Mouse (Mus musculus) cerebellum, adult 9-11 months (tissue): ENCODE results near the gene Olfr1368.
"Not testable (repeated sequence)": the region's sequence is repeated elsewhere in the genome, so short reads cannot be mapped to it uniquely, and the experiment has no call there.

Source experiments
- DNase-seq: peaks from one replicate; pipeline ENCODE4 v3.0.0; 2022

Olfr1368 gene

DNA sequence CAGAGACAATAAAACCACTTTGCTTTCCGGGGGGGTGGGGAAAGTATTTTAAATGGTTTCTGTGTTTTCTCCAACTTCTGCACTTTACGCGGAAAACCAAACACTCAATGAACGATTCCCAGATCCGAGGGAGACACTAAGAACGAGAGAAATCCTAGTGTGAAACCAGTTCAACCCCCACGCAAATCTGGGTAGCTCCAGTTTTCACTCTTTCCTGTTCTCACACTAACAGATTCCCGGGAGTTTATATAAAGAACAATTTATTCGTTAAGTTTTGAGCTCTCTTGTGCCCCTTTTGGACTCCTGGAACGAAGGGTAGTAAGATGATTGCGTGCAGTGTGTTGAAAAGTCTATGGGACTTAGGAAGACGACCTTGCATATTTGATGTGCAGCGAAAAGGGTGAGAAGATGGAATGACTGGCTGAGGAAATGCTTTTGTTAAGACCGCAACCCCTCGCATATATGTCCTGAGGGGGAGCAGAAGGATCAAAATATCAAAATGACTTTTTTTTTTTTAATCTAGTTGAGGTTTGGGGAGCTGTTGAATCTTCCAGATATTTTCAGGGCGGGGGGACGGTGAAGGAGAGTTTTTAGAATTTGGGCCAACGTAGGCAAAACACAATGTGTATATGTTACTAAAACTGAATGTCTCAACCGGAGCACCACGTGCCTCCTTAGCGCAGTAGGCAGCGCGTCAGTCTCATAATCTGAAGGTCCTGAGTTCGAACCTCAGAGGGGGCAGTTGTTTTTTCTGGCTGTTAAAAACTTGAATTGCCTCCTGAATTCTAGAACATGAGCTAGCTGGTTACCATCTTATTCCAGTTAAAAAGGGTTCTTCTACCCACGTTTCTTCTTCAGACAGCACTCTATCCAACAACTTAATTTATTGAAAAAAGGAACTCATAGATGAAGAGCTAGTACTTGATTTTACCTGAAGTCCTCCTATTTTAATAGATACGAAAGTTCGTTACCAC is 21.6 kb upstream of the Olfr1368 start:
- peak; percentile 83 for DNase-seq

DNA sequence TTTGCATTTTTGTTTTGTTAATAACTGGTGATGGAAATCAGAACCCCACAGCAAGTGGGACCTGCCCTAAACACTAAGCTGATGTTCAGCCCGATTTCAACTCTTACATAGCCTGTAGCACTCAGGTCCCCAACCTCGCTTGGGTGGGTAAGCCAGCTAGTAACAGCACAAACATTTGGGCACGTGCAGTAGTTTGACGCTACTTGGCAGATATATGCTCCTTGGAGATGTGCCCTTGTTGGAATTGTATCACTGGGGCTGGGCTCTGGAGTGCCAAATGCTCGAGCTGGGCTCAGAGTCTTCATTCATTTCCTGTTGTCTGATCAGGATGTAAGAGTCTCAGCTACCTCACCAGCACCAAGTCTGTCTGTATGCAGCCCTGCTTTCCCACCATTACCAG is 16.9 kb upstream of the Olfr1368 start:
- no peak for DNase-seq

DNA sequence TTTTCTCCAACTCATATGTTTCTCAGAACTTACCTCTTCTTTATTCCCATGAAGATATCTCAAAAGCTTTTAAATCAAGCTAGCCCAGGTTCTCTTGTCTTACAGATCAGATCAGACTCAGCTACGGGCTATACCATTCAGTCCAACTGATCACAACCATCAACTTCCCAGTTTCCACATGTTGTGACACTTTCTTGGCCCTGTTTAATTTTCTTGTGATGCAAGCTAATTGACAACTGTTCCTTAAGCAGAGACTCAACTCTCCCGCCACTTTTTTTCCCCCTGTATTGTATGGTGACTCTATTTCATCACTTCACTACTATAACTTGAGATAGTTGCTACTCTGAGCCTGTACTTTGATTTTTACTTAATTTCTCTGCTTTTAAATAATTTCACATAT is 15.9 kb upstream of the Olfr1368 start:
- DNase-seq = no peak

DNA sequence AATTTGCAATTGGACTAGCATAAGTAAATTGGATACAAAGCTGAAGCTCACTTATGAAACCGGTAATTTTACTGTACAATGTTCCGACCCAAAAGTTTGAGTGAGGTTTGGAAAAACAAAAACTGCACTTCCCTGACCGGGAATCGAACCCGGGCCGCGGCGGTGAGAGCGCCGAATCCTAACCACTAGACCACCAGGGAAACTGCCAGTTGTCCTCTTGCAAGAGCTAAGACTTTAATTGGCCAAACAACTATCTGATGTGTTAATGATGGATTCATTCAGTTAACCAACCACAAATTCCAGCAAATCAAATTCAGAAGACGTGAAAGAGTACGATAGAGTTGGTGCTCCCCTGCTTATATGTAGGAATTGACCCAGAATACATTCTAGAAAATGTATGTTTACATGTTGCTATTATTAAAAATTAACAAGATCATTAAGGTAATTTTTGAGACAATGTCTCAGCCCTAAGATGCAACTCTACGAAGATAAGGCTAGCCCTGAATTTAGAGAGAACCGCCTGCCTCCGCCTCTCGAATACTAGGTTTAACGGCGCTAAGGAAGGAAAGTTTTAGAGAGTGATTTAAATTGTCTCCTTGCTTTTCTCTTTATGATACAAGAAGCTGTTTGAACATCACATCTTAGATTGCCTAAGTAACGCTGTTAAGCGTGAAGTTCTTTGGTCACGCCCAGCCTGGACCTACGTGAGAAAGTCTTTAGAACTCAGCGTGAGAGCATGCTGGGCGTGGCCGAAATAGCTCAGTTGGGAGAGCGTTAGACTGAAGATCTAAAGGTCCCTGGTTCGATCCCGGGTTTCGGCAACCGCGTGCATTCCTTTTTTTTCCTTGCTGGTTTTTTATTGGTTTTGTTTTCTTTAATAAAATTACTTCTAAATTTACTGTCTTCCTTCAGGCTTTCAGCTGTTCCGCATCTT is 15.3 kb upstream of the Olfr1368 start:
- DNase-seq = peak; percentile 86

DNA sequence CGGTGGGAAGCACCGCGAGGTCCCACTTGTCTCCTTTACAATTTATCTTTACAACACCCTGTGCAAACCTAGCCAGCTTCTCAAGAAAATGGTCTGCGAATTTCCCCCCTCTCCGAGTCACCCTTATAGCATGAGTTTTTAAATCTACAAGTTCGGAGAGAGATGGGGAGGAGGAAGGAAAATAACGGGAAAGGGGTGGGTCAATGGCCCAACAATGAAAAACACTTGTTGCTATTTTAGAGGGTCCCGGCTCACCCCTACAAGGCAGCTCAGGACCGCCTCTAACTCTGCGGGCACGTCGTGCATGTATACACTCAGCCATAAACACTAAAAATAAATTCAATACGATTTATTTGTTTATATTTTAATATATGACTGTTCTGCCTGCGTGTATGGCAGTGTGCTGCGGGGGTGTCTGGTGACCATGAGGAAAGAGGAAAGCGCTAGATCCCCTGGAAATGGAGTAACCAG is 14.4 kb upstream of the Olfr1368 start:
- DNase-seq = peak; percentile 46

DNA sequence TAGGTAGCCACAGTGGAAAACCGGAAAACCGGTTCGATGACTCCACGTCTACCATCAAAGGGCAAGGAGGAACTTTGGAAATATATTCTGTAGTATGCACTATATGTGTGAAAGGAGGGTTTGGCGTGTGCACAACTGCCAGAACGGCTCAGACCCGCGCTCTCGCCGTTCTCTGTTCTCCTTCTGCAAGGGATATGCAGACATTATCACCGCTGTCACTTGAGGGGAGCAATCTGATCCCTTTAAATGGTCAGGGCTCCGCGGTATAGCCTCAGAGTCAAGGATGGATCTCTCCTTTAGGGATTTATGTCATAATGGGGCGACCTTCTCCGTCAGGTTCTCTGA is 13.8 kb upstream of the Olfr1368 start:
- peak; percentile 23 for DNase-seq

DNA sequence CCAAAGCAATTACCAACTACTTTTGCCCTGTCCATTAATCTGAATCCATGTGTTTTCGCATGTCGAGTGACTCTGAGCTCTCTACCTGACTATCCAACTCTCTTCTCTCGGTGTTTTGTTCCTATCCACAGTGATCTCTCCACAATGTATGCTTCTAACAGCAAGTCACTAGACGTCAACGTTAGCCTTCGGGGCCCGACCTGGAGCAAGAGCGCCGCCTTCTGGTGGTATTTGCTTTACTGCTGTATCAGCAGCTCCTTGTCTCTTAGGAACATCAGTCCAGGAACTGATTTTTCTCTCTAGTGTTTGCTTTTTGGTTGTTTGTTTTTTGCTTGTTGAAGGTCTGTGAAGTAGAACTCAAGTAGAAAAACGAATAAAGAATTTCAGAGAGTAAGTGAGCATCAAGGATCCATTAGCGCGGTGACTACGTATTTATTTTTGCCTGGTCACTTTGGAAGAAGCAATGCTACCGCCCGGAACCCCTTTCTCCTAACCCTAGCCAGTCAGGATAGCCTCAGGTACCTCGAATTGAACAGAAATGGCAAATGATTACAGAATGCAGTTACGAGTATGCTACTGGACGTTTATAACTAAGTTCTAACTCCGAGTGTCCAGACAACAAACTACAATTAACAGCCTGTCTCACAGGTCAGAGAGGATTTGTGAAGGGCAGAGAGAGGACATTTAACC is 13.3 kb upstream of the Olfr1368 start:
- peak; percentile 86 for DNase-seq

DNA sequence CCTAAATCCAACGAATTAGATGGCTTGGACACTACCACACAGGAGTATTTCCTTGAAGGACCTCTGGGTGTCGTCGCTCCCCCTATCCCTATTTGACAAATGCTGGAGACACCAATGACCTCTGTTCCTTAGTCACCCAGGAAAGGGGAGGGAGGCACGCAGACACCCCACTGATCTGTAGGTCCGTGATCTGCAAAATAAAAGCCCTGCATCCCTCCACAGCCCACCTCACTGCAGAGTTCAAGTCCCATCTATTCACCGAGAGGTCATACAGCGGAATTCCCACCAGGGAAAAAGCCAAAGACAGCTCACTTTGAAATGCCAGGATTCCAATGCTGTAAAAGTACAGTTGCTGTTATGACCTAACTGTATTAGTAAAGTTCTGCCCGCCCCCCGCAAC is 12.4 kb upstream of the Olfr1368 start:
- DNase-seq = peak; percentile 17

DNA sequence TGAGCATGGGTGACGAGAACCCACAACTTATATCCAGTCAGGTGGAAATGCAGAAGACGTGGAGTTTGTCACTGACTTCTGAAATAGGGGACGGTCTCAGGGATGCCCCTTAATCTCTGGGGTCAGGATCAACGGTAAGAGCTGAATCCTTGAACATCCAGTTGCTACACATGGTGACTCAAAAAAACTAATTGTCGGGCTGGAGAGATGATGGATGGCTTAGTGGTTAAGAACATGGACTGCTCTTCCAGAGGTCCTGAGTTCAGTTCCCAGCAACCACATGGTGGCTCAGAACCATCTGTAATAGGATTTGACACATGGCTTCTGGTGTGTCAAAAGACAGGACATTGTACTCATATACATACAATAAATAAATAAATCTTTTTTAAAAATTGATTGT is 10.2 kb upstream of the Olfr1368 start:
- no peak for DNase-seq

DNA sequence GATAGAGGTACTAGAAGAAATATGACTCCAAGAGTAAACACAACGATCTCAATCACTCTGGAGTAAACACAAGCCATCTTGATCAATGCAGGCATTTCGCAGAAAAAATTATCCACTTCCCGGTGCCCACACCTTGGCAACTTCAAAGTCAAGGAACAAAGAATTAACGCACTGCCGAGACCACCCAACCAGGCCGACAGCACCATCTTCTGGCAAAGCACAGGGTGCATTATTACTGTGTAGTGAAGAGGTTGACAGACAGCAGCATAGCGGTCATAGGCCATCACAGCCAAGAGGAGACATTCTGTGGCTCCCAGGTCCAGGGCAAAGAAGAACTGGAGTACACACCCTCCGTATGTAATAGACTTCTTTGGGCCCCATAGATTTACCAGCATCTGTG is 3.2 kb downstream of the Olfr1368 start:
- DNase-seq = no peak

DNA sequence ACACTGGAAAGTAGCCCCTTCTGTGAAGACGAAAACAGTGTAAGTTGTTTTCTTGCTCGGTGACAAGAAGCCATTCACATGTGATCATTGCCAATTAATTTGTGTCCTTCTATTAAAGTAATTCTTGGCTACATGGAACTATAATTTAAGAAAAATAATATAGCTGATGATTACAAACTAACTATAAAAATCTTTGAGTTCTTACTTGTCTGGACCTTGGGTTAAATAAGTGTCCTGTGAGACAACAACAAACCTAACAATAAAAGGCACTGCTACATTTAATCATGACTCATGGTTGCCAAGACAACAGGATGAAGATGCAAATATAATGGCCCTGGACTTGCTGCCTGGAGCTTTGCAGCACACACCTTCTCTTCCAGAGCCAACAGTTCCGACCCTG is 16.3 kb downstream of the Olfr1368 start, which contains the start of gene Olfr263:
Gene Olfr263, plus strand, starts transcription at position 301 of the 400 bp plus-strand sequence.
- not testable (repeated sequence) for DNase-seq

DNA sequence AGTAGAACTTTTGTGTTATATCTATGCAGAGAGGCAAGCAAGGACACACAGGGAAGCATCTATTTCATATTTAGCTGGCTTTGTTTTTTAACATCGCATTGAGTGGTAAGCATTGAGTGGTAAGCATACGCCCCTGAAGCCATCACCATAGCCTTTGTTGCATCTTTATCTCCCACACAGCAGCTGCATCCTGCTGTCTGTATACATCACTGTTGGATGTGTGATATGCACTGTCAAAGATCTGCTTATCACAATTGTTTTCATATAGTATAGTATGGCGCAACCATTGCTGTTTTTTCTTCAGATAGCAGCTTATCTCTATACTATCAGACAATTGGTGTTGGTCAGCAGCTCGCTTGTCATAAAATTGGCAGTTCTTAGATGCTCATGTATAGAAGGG is 31.5 kb downstream of the Olfr1368 start:
- DNase-seq = no peak

DNA sequence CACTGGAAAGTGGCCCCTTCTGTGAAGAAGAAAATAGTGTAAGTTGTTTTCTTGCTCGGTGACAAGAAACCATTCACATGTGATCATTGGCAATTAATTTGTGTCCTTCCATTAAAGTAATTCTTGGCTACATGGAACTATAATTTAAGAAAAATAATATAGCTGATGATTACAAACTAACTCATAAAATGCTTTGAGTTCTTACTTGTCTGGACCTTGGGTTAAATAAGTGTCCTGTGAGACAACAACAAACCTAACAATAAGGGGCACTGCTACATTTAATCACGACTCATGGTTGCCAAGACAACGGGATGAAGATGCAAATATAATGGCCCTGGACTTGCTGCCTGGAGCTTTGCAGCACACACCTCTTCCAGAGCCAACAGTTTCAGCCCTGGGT is 34.5 kb downstream of the Olfr1368 start, which contains the start of gene Olfr1369-ps1:
Gene Olfr1369-ps1, plus strand, starts transcription at position 301 of the 400 bp plus-strand sequence.
- not testable (repeated sequence) for DNase-seq

DNA sequence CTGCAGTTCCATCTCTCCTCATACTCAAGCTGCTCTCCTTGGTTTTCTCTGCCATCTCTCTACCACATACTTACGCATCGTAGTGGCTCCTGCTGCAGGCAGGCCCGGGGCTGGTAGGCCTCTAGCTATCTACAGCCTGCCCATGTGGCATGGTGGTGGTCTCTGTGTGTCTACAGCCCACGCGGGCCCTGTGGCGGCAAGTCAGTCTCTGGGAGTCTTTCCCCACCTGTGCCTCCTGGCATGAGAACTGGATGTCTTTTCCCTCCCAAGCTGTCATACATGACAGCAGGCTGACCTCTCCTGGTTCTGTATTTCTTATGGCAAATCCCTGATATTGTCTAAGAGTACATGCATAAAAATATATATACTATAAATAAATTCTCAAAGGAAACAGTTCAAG is 35.2 kb downstream of the Olfr1368 start:
- no peak for DNase-seq

DNA sequence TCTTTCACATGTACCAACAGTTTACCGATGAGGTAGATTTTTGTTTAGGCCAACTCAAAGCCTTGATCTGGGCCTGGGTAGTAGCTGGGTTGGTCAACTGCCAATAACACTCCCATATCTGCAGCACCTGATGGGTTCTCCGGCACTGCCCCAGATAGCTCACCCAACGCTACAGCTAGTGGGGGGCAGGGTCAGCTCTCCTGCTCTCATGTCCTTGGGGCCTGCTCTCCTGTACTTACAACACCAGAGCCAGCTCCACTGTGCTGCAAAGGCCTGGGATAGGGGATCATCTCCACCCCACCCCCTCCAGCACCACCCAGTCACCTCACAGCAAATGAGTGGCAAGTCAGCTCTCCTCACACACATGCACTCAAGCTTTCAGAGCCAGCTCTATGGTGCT is 35.9 kb downstream of the Olfr1368 start:
- DNase-seq = no peak
